Mouse (Mus musculus) ES-E14 (cell line): Measurements from ENCODE around the gene Erbb4. TPM values are rescaled to one million over a fixed set of nuclear protein-coding genes. Genes with fewer than 3 reads are reported as not detected.

ENCODE experiments used
- DNase-seq: peaks from one replicate; pipeline ENCODE4 v3.0.0-alpha.2; 2013; ENCODE audit warnings: low read depth, low spot score
- H3K27ac ChIP-seq: 2 replicates; pipeline ENCODE4 v1.5.1; 2012; ENCODE audit warnings: low read depth, mild to moderate bottlenecking, low read length, moderate library complexity, mixed read lengths; ENCODE audit not compliant: poor library complexity, insufficient read depth, severe bottlenecking
- H3K36me3 ChIP-seq: 2 replicates; pipeline ENCODE4 v1.6.1; 2012; ENCODE audit warnings: mild to moderate bottlenecking, low read length, moderate library complexity, mixed read lengths; ENCODE audit not compliant: control insufficient read depth, poor library complexity, insufficient read depth, severe bottlenecking
- H3K4me1 ChIP-seq, 2 experiments: fragments of 150-350 bp in 1 of 2; sonication (generic) in 1 of 2; 2 replicates each; pipeline ENCODE4 v1.6.1; 2012; ENCODE audit warnings: low read length in 2 of 2, mild to moderate bottlenecking in 1 of 2, mixed read lengths in 1 of 2; ENCODE audit not compliant: control insufficient read depth in 2 of 2, insufficient read depth in 2 of 2, poor library complexity in 1 of 2
- H3K4me3 ChIP-seq, 2 experiments: fragments of 150-350 bp in 1 of 2; sonication (generic) in 1 of 2; 2 replicates each; pipeline ENCODE4 v1.5.1; 2012; ENCODE audit warnings: low read length in 2 of 2, low read depth in 1 of 2, mild to moderate bottlenecking in 1 of 2, mixed read lengths in 1 of 2; ENCODE audit not compliant: insufficient read depth in 1 of 2, poor library complexity in 1 of 2, severe bottlenecking in 1 of 2
- H3K9ac ChIP-seq: 2 replicates; pipeline ENCODE4 v1.6.1; 2012; ENCODE audit warnings: low read depth, mild to moderate bottlenecking, low read length, mixed read lengths; ENCODE audit not compliant: poor library complexity, insufficient read depth, severe bottlenecking
- H3K9me3 ChIP-seq: fragments of 150-350 bp; sonication (generic); 2 replicates; pipeline ENCODE4 v1.6.1; 2012; ENCODE audit warnings: low read depth, mild to moderate bottlenecking, low read length; ENCODE audit not compliant: control insufficient read depth, insufficient read depth
- CHD2 ChIP-seq: IDR thresholded peaks from 2 replicates; pipeline ENCODE4 v1.6.1; 2014; ENCODE audit warnings: mild to moderate bottlenecking, low read depth, low read length, inconsistent platforms
- HCFC1 ChIP-seq: IDR thresholded peaks from 2 replicates; pipeline ENCODE4 v1.6.1; 2012; ENCODE audit warnings: low read length, inconsistent platforms, borderline replicate concordance; ENCODE audit not compliant: insufficient read depth
- MAFK ChIP-seq: IDR thresholded peaks from 2 replicates; pipeline ENCODE4 v1.6.1; 2014; ENCODE audit warnings: mild to moderate bottlenecking, low read depth, low read length, inconsistent platforms; ENCODE audit not compliant: insufficient read depth
- ZC3H11A ChIP-seq: IDR thresholded peaks from 2 replicates; pipeline ENCODE4 v1.6.1; 2012; ENCODE audit warnings: low read depth, mild to moderate bottlenecking, inconsistent platforms, low read length, borderline replicate concordance
- ZNF384 ChIP-seq: IDR thresholded peaks from 2 replicates; pipeline ENCODE4 v1.6.1; 2012; ENCODE audit warnings: low read depth, low read length, inconsistent platforms
- in situ Hi-C, 2 experiments: fragments of 600-800 bp; cut with MboI; formaldehyde crosslinking; loops; one replicate each; pipeline ENCODE4 v1.15.1; 2025; ENCODE audit warnings: low sequenced_read_pairs in 2 of 2, inconsistent platforms in 1 of 2; ENCODE audit not compliant: unreplicated experiment in 2 of 2
- total RNA-seq: library from RNA; depleted of rRNA; stranded (reverse); fragments of 300-350 nt; gene quantifications from 2 replicates; pipeline ENCODE4 v1.2.3, GENCODE M21; 2012

Gene Erbb4
- total RNA-seq, 1 experiment, result not detected

GRCm38 (mm10) chr1:69048918-69049317 lies 58.9 kb downstream of the Erbb4 start:
- DNase-seq, result no peak
- Histone ChIP-seq H3K4me1 (no peaks in the 10 kb centered on the region), H3K4me3 (no peak overlapping the region), H3K9ac (no peak overlapping the region), H3K9me3 (no peaks in the 10 kb centered on the region), H3K27ac (no peak overlapping the region), H3K36me3 (no peaks in the 10 kb centered on the region)
- TF ChIP-seq ZNF384 (no peak), ZC3H11A (no peak), MAFK (no peak), CHD2 (no peak), HCFC1 (no peak)
- in situ Hi-C loops, result no loop called here

DNA sequence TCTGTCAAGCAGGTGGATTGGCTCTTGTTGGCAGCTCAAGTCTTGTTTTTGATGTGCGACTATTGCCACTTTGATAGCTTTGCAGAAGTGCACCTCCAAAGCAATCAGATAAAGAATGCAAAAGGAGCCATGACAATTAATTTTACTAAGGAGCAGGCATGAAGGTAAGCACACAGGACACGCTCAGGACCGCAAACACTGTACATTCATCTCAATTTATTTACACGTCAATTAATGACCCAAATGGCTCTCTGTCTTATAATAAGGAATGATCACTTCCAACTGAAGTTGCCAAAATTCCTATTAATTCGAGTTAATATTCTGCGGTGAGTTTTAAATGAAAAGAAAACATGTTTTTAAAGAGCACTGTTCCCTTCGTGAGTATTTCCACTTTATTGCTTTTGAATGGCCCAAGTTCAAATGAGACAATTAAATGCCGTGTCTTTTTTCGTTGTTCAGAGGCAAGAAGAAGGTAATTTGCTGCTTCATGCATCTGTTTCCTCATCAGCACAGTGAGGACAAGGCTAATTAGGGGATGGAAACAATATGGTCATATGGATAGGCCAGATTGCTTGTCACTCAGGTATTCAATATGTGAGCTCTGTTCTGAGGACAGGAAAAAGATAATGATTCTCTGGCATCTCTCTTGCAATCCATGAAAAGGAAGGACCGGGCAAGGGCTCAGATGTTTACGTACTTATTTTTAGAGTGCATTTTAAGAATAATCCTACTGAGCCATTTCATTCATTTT lies 61.5 kb downstream of the Erbb4 start:
- no peak overlapping the region for H3K9ac ChIP-seq
- no peaks in the 10 kb centered on the region for H3K9me3 ChIP-seq
- H3K4me1 ChIP-seq, result no peaks in the 10 kb centered on the region
- in situ Hi-C loops, result no loop called here
- DNase-seq, result no peak
- TF ChIP-seq ZNF384 (no peak), HCFC1 (no peak), MAFK (no peak), ZC3H11A (no peak)
- no peak overlapping the region for H3K27ac ChIP-seq
- H3K4me3 ChIP-seq, result no peak overlapping the region
- no peaks in the 10 kb centered on the region for H3K36me3 ChIP-seq

DNA sequence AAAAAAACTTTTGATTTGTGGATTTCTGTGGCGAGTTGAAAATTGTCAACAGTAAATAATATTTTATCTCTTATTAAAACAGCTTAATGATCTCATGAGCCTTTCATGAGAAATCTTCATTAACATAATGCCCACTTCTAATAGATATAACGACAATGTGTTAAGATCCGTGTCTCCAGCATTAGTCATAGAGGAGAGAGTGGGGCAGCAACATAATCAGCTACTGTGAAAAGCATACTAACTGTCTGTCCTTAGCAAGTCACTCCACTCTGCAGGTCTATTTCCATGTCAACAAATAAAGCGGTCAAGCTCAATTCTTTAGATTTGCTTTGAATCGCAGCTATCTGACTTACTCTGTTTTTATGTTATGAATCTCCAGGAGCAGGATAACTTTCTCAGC lies 80.0 kb downstream of the Erbb4 start:
- no peak overlapping the region for H3K4me3 ChIP-seq
- H3K36me3 ChIP-seq, result no peaks in the 10 kb centered on the region
- no peak overlapping the region for H3K9ac ChIP-seq
- no peak for TF ChIP-seq ZNF384
- TF ChIP-seq CHD2, result no peak
- TF ChIP-seq HCFC1, result no peak
- TF ChIP-seq MAFK, result no peak
- no peak for TF ChIP-seq ZC3H11A
- DNase-seq, result no peak
- no peak overlapping the region for H3K27ac ChIP-seq
- in situ Hi-C loops, result no loop called here
- H3K9me3 ChIP-seq, result no peaks in the 10 kb centered on the region
- no peaks in the 10 kb centered on the region for H3K4me1 ChIP-seq

GRCm38 (mm10) chr1:69024858-69025257 lies 83.0 kb downstream of the Erbb4 start:
- Histone ChIP-seq H3K9ac (no peak overlapping the region), H3K36me3 (no peaks in the 10 kb centered on the region), H3K9me3 (no peaks in the 10 kb centered on the region), H3K27ac (no peak overlapping the region), H3K4me3 (no peak overlapping the region), H3K4me1 (no peaks in the 10 kb centered on the region)
- no peak for TF ChIP-seq HCFC1
- TF ChIP-seq CHD2, result no peak
- no peak for TF ChIP-seq ZNF384
- TF ChIP-seq ZC3H11A, result no peak
- no peak for TF ChIP-seq MAFK
- in situ Hi-C loops, result no loop called here
- DNase-seq, result no peak
